Mouse (Mus musculus): Measurements from ENCODE around the gene Gxylt1. TPM values are rescaled to one million over a fixed set of nuclear protein-coding genes. Genes with fewer than 3 reads are reported as not detected.
A peak's percentile ranks its signal among the peaks of the same experiment; 100 is the strongest.
"Not testable (repeated sequence)": the region's sequence is repeated elsewhere in the genome, so short reads cannot be mapped to it uniquely, and the experiment has no call there.

The Gxylt1 gene
- total RNA-seq, 1 experiment = 27.7 TPM

- H3K9ac ChIP-seq (ENCODE audit: insufficient read depth, low read depth, low read length, poor library complexity, severe bottlenecking) = no peak overlapping the region
- no peaks in the 10 kb centered on the region for H3K9me3 ChIP-seq (ENCODE audit: control insufficient read depth, insufficient read depth, low read depth, low read length)
- in situ Hi-C loops (cut with MboI; ENCODE audit: low sequenced_read_pairs in 2 of 2, unreplicated experiment in 2 of 2) = no loop called here
- no peak overlapping the region for H3K27ac ChIP-seq (ENCODE audit: insufficient read depth, low read depth, low read length, poor library complexity, severe bottlenecking)
- no peak for TF ChIP-seq ZNF384 (IDR thresholded peaks at IDR 0.05; ENCODE audit: low read depth, low read length)
- no peak for DNase-seq (ENCODE audit: low read depth, low spot score)
- peaks cover 16% of the 10 kb centered on the region for H3K36me3 ChIP-seq (ENCODE audit: control insufficient read depth, insufficient read depth, low read length, poor library complexity, severe bottlenecking)
- no peak overlapping the region for H3K4me3 ChIP-seq (ENCODE audit: insufficient read depth in 1 of 2, low read depth in 1 of 2, low read length in 2 of 2, poor library complexity in 1 of 2, severe bottlenecking in 1 of 2)
- peaks cover 0 to 5% of the 10 kb centered on the region in 2 experiments; a peak in 2 of 4 replicates for H3K4me1 ChIP-seq (ENCODE audit: control insufficient read depth in 2 of 2, insufficient read depth in 2 of 2, low read length in 2 of 2, poor library complexity in 1 of 2)
These were observed 22.6 kb downstream of the Gxylt1 start for GRCm38 (mm10) chr15:93252396-93252795.

GRCm38 (mm10) chr15:93251553-93252250 is 23.3 kb downstream of the Gxylt1 start:
- Histone ChIP-seq H3K4me3 (ENCODE audit: insufficient read depth in 1 of 2, low read depth in 1 of 2, low read length in 2 of 2, poor library complexity in 1 of 2, severe bottlenecking in 1 of 2) (no peak overlapping the region), H3K4me1 (ENCODE audit: control insufficient read depth in 2 of 2, insufficient read depth in 2 of 2, low read length in 2 of 2, poor library complexity in 1 of 2) (peaks cover 0 to 5% of the 10 kb centered on the region in 2 experiments; a peak in 2 of 4 replicates), H3K9ac (ENCODE audit: insufficient read depth, low read depth, low read length, poor library complexity, severe bottlenecking) (no peak overlapping the region), H3K36me3 (ENCODE audit: control insufficient read depth, insufficient read depth, low read length, poor library complexity, severe bottlenecking) (peaks cover 12% of the 10 kb centered on the region), H3K9me3 (ENCODE audit: control insufficient read depth, insufficient read depth, low read depth, low read length) (no peaks in the 10 kb centered on the region), H3K27ac (ENCODE audit: insufficient read depth, low read depth, low read length, poor library complexity, severe bottlenecking) (no peak overlapping the region)
- peak; percentile 21 for DNase-seq (ENCODE audit: low read depth, low spot score)
- in situ Hi-C loops (cut with MboI; ENCODE audit: low sequenced_read_pairs in 2 of 2, unreplicated experiment in 2 of 2) = no loop called here
- TF ChIP-seq HCFC1 (IDR thresholded peaks at IDR 0.05; ENCODE audit: borderline replicate concordance, insufficient read depth, low read length) (no peak), ZC3H11A (IDR thresholded peaks at IDR 0.05; ENCODE audit: borderline replicate concordance, low read depth, low read length) (no peak), ZNF384 (IDR thresholded peaks at IDR 0.05; ENCODE audit: low read depth, low read length) (no peak), MAFK (IDR thresholded peaks at IDR 0.05; ENCODE audit: insufficient read depth, low read depth, low read length) (no peak), CHD2 (IDR thresholded peaks at IDR 0.05; ENCODE audit: low read depth, low read length) (no peak)

GRCm38 (mm10) chr15:93243202-93243601 is 31.8 kb downstream of the Gxylt1 start:
- no peak overlapping the region for H3K4me3 ChIP-seq (ENCODE audit: insufficient read depth in 1 of 2, low read depth in 1 of 2, low read length in 2 of 2, poor library complexity in 1 of 2, severe bottlenecking in 1 of 2)
- no peak for TF ChIP-seq ZNF384 (IDR thresholded peaks at IDR 0.05; ENCODE audit: low read depth, low read length)
- TF ChIP-seq MAFK (IDR thresholded peaks at IDR 0.05; ENCODE audit: insufficient read depth, low read depth, low read length) = no peak
- TF ChIP-seq HCFC1 (IDR thresholded peaks at IDR 0.05; ENCODE audit: borderline replicate concordance, insufficient read depth, low read length) = no peak
- no peak for TF ChIP-seq ZC3H11A (IDR thresholded peaks at IDR 0.05; ENCODE audit: borderline replicate concordance, low read depth, low read length)
- no peak for TF ChIP-seq CHD2 (IDR thresholded peaks at IDR 0.05; ENCODE audit: low read depth, low read length)
- DNase-seq (ENCODE audit: low read depth, low spot score) = no peak
- in situ Hi-C loops (cut with MboI; ENCODE audit: low sequenced_read_pairs in 2 of 2, unreplicated experiment in 2 of 2) = no loop called here
- H3K9me3 ChIP-seq (ENCODE audit: control insufficient read depth, insufficient read depth, low read depth, low read length) = no peaks in the 10 kb centered on the region
- no peak overlapping the region for H3K27ac ChIP-seq (ENCODE audit: insufficient read depth, low read depth, low read length, poor library complexity, severe bottlenecking)
- peaks cover 9% of the 10 kb centered on the region for H3K36me3 ChIP-seq (ENCODE audit: control insufficient read depth, insufficient read depth, low read length, poor library complexity, severe bottlenecking)
- H3K9ac ChIP-seq (ENCODE audit: insufficient read depth, low read depth, low read length, poor library complexity, severe bottlenecking) = no peak overlapping the region
- H3K4me1 ChIP-seq (ENCODE audit: control insufficient read depth in 2 of 2, insufficient read depth in 2 of 2, low read length in 2 of 2, poor library complexity in 1 of 2) = no peaks in the 10 kb centered on the region

GRCm38 (mm10) chr15:93236456-93236855 is 38.5 kb downstream of the Gxylt1 start:
- H3K9ac ChIP-seq (ENCODE audit: insufficient read depth, low read depth, low read length, poor library complexity, severe bottlenecking); H3K4me3 ChIP-seq (ENCODE audit: insufficient read depth in 1 of 2, low read depth in 1 of 2, low read length in 2 of 2, poor library complexity in 1 of 2, severe bottlenecking in 1 of 2); DNase-seq (ENCODE audit: low read depth, low spot score); in situ Hi-C loops (cut with MboI; ENCODE audit: low sequenced_read_pairs in 2 of 2, unreplicated experiment in 2 of 2); H3K9me3 ChIP-seq (ENCODE audit: control insufficient read depth, insufficient read depth, low read depth, low read length); H3K27ac ChIP-seq (ENCODE audit: insufficient read depth, low read depth, low read length, poor library complexity, severe bottlenecking); H3K36me3 ChIP-seq (ENCODE audit: control insufficient read depth, insufficient read depth, low read length, poor library complexity, severe bottlenecking); H3K4me1 ChIP-seq (ENCODE audit: control insufficient read depth in 2 of 2, insufficient read depth in 2 of 2, low read length in 2 of 2, poor library complexity in 1 of 2): not testable (repeated sequence)

- in situ Hi-C loops (cut with MboI; ENCODE audit: low sequenced_read_pairs in 2 of 2, unreplicated experiment in 2 of 2) = loop anchor here in 1 of 2 experiments (10.0 kb wide), 1 partner anchor 784 kb away; no protein-coding TSS in a partner anchor
- Histone ChIP-seq H3K36me3 (ENCODE audit: control insufficient read depth, insufficient read depth, low read length, poor library complexity, severe bottlenecking) (no peaks in the 10 kb centered on the region), H3K4me3 (ENCODE audit: insufficient read depth in 1 of 2, low read depth in 1 of 2, low read length in 2 of 2, poor library complexity in 1 of 2, severe bottlenecking in 1 of 2) (no peak overlapping the region), H3K27ac (ENCODE audit: insufficient read depth, low read depth, low read length, poor library complexity, severe bottlenecking) (no peak overlapping the region), H3K9ac (ENCODE audit: insufficient read depth, low read depth, low read length, poor library complexity, severe bottlenecking) (no peak overlapping the region), H3K4me1 (ENCODE audit: control insufficient read depth in 2 of 2, insufficient read depth in 2 of 2, low read length in 2 of 2, poor library complexity in 1 of 2) (no peaks in the 10 kb centered on the region), H3K9me3 (ENCODE audit: control insufficient read depth, insufficient read depth, low read depth, low read length) (no peaks in the 10 kb centered on the region)
- TF ChIP-seq MAFK (IDR thresholded peaks at IDR 0.05; ENCODE audit: insufficient read depth, low read depth, low read length) = no peak
- no peak for TF ChIP-seq ZC3H11A (IDR thresholded peaks at IDR 0.05; ENCODE audit: borderline replicate concordance, low read depth, low read length)
- TF ChIP-seq CHD2 (IDR thresholded peaks at IDR 0.05; ENCODE audit: low read depth, low read length) = no peak
- no peak for TF ChIP-seq HCFC1 (IDR thresholded peaks at IDR 0.05; ENCODE audit: borderline replicate concordance, insufficient read depth, low read length)
- no peak for TF ChIP-seq ZNF384 (IDR thresholded peaks at IDR 0.05; ENCODE audit: low read depth, low read length)
- DNase-seq (ENCODE audit: low read depth, low spot score) = no peak
These were observed 46.0 kb downstream of the Gxylt1 start for GRCm38 (mm10) chr15:93229028-93229427.

Measured in ES-E14 (cell line).